Mouse (Mus musculus) lung, postnatal 36 days (tissue): ENCODE data around the gene BC037034.

Source experiments
- DNase-seq: peaks from one replicate; pipeline ENCODE4 v3.0.0; 2022; ENCODE audit warnings: mixed read lengths

BC037034 gene

GRCm38 (mm10) chr5:138263260-138264206 is at the start of gene BC037034:
Gene BC037034, minus strand, starts transcription at chr5:138264033.
- DNase-seq: peak; percentile 96

DNA sequence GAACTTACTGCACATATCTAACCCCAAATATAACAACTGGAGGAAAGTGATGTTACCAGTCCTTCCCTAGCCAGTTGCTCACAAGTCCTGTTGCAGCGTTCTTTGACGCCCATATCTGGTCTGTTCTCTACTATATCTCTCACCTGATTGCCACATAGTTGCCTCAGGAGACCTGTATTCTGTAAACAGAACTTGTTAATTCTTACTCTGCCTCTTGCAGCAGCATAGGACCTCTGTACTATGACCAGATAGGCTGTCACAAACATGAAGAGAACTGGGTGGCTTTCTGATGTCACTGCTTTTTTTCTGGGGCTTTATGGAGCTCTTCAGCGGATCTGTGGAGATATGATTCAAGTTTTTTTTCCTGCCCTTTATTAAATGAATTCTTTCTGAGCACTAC is 49.0 kb upstream of the BC037034 start:
- DNase-seq: no peak

DNA sequence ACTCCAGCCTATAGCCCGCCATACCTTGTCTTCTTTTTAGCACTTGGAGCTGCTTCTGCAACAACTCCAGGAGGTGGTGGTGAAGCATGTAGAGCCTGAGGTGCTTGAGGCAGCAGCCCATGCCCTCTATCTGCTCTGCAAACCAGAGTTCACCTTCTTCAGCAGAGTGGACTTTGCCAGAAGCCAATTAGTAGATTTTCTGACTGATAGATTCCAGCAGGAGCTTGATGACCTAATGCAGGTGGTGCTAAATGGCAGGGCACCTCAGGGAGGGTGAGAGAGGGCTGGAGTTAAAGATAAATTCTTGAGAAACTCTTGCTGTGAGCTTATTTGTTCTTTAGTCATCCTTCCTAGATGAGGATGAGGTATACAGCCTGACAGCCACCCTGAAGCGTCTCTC is 35.8 kb upstream of the BC037034 start:
- DNase-seq: no peak

GRCm38 (mm10) chr5:138294158-138294557 is 30.3 kb upstream of the BC037034 start:
- no peak for DNase-seq

GRCm38 (mm10) chr5:138291638-138292037 is 27.8 kb upstream of the BC037034 start:
- DNase-seq: no peak

- no peak for DNase-seq
These were observed 24.0 kb upstream of the BC037034 start for GRCm38 (mm10) chr5:138287861-138288260.

- DNase-seq: no peak
These were observed 19.7 kb upstream of the BC037034 start for GRCm38 (mm10) chr5:138283540-138283939.

GRCm38 (mm10) chr5:138281798-138282197 is 18.0 kb upstream of the BC037034 start:
- DNase-seq: no peak

DNA sequence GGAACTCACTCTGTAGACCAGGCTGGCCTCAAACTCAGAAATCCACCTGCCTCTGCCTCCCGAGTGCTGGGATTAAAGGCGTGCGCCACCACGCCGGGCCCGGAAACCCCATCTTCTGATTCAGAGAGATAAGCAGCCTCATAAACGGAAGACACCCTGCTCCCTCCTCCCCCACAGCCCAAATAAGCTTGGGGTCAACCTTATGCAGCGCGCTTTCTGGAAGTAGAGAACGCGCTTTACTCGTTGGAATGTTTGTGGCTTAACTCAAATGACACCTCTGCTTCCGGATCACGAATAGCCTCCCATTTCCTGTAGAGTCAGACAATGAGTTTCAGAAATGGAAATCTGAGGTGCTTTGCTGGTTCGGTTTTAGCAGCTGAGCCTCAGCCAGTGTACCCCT is 17.0 kb upstream of the BC037034 start:
- no peak for DNase-seq

- DNase-seq: no peak
These were observed 16.6 kb upstream of the BC037034 start for GRCm38 (mm10) chr5:138280425-138280768.

DNA sequence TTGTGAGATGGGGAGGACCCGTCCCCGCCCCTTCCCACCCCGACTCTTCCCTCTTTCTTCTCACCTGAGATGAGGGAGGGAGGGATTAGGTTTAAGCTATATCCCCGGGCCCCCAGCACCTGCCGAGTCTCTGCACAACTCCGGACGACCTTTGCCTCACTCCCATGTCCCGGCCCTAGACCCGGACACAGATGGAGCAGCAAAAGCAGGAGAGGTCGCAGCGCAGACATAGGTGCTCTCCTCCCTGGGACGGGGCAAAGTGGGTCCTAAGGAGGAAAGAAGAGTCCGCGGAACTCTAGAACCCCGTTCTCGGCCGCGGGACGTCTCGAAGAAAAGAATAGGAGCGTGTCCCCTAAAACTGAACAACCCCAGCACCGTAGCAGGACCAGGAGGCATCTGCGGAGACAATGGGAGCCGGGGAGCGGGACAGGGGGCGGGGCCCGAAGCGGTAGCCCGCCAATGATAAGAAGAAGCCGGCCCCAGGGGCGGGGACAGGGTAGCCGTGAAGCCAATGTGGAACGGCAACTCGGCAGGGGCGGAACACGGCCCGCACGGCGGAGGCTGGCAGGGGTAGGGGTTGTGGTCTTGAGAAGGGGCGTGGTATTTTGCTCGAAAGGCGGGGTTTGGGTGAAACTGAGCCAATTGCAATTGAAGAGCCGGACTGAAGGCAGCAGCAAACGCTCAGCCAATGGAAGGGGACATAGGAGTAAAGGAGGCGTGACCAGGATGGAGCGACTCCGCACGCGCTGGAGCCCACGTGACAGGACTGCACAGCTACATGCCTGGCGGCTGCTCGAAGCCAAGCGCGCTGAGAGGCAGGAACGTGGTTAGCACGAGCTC is 16.0 kb upstream of the BC037034 start, which contains the start of the genes Gm43720, Gpc2 and Stag3:
Gene Gm43720 (minus strand): TSS at position 374 of the 840 bp plus-strand sequence.
Gene Gpc2 (minus strand): TSS at position 421 of the 840 bp plus-strand sequence.
Gene Stag3 (plus strand): TSS at position 656 of the 840 bp plus-strand sequence.
- DNase-seq: peak; percentile 87

DNA sequence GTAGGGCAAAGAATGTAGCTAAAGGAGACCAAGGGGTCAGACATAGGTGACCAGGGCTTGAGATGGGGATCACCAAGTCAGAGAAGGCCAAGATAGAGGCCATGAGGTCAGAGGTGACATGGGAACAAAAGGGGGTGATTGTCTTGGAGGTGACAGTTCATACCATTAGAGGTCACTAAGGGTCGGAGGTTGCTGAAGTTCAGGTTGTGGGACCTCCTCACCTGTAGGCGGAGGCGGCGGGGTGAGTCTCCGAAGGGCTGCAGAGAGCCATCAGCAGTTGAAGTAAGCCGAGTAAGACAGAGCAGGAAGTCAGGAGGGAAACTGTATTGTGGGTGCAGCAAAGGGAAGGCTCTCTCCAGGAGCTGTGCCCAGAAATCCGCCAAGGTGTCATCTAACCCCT is 14.2 kb upstream of the BC037034 start:
- DNase-seq: no peak

- DNase-seq: no peak
These were observed 11.6 kb upstream of the BC037034 start for GRCm38 (mm10) chr5:138275216-138276050.

DNA sequence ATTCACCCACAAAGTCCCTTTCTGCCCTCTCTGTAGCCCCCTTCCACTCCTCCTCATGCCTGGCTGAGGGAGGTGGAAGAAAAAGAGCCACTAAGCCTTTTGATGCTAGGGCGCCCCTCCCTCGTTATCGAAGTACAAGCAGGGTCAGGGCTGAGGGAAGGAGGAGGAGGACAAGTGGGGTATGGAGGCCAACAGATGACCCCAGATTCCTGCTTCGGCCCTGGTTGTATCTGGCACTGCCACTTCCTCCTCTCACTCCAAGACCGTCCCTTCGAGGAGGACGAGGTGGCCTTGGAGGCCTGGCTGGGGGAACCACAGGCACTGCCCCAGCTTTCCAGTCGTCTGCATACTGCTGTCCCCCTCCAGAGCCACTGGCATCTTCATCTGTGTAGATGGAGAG is 10.4 kb upstream of the BC037034 start:
- no peak for DNase-seq

GRCm38 (mm10) chr5:138272409-138272923 is 8.6 kb upstream of the BC037034 start, which contains the start of gene Gal3st4:
Gene Gal3st4, minus strand, starts transcription at chr5:138272840.
- no peak for DNase-seq

GRCm38 (mm10) chr5:138271232-138271631 is 7.4 kb upstream of the BC037034 start:
- DNase-seq: no peak

DNA sequence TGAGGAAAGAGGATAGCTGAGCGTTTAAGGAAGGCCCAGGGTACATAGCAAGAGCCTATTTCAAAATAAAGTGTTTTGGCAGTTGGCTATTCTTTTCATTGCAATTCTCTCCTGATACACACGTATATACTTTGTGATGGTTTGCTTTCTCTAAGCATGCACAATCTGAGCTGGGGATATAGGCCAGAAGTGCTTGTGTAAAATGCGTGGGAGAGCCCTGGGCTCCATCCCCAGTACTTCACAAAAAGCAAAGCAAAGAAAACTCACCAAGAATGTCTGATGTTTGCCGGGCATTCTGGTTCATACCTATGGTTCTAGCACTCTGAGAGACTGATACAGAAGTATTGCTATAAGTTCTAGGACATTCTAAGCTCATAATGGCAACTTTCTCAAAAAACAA is 5.1 kb upstream of the BC037034 start:
- no peak for DNase-seq

- DNase-seq: no peak
These were observed 3.3 kb upstream of the BC037034 start for GRCm38 (mm10) chr5:138267114-138267513.

DNA sequence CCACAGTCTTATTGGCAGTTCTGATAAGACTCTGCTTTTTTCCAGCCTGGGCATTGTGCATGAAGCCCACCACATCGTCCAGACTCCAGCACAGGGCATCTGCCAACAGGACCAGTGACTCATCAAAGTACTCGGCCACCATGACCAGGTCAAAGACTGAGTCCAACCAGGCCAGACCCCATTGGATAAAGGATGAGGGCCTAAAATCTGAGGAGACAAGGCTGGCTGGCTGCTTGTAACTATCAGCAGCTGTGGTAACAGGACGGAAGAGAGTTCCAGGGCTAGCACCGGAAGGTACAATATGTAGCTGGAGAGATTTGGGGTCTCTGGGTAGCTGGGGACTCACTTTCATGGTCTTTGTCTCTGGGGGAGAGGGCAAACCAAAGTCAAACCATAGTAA is 1.9 kb upstream of the BC037034 start:
- no peak for DNase-seq

DNA sequence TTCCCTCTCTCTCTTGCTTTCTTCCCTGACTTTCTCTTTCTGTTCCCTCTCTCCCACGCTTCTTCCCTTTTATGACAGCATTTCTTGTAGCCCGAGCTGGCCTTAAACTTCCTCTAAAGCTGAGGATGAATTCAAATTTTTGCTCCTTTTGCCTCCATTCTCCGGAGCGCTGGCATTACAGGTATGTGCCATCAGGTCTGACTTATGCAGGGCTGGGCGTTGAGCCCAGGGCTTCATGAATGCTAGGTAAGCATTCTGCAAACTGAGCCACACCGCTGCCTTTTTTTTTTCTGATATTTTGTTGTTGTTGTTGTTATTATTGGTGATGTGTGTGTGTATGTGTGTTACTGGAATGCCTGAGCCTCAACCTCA is 360 bp upstream of the BC037034 start:
- no peak for DNase-seq

- no peak for DNase-seq
These were observed 1.1 kb downstream of the BC037034 start for GRCm38 (mm10) chr5:138262582-138263240.

DNA sequence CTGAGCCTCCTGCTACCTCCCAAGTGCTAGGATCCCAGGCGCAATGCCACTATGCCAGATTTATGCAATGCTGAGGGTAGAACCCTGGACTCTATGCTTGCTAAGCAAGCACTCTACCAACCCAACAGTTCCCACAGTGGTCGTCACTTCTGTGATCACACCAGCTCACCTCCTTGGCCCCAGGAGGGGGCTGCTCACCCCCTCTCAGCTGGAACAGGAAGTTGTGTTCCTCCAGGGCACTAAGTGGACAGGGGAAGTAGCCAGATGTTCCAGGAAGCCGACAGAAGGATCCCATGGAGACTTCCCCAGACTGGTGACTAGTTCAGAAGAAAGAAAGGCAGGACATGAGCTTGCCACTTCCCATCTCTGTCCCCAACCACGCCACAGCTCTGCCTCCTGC is 1.8 kb downstream of the BC037034 start:
- DNase-seq: no peak
